Mouse (Mus musculus) c-Kit-positive CD71-positive TER-119-positive erythroid progenitor cells, embryonic 14.5 days (primary cell): ENCODE results near the gene Grpr.

Experiments used
- DNase-seq: peaks from one replicate; pipeline ENCODE4 v3.0.0-alpha.2; 2013; ENCODE audit warnings: low spot score

Gene Grpr

GRCm38 (mm10) chrX:163549666-163550065, at the start of gene Grpr:
Gene Grpr (minus strand): TSS chrX:163549677.
- no peak for DNase-seq

- DNase-seq, result no peak
These were observed 11.0 kb upstream of the Grpr start for GRCm38 (mm10) chrX:163560521-163560920.

GRCm38 (mm10) chrX:163547042-163547441, 2.4 kb downstream of the Grpr start:
- no peak for DNase-seq

GRCm38 (mm10) chrX:163532836-163533235, 16.6 kb downstream of the Grpr start:
- DNase-seq, result no peak

- DNase-seq, result no peak
These were observed 30.4 kb downstream of the Grpr start for GRCm38 (mm10) chrX:163518963-163519541.

- no peak for DNase-seq
These were observed 37.7 kb downstream of the Grpr start for GRCm38 (mm10) chrX:163511766-163512165.

- DNase-seq, result no peak
These were observed 47.4 kb downstream of the Grpr start for GRCm38 (mm10) chrX:163502088-163502487.
